Mouse (Mus musculus) regulatory T cell (primary cell): Measurements from ENCODE around the gene Entpd6.

Experiments used
- in situ Hi-C: fragments of 300-600 bp; cut with MboI, MseI; formaldehyde crosslinking; loops from one replicate; pipeline ENCODE4 v1.15.1; 2025; ENCODE audit warnings: high pct_unique_total_duplicates

Entpd6 gene

DNA sequence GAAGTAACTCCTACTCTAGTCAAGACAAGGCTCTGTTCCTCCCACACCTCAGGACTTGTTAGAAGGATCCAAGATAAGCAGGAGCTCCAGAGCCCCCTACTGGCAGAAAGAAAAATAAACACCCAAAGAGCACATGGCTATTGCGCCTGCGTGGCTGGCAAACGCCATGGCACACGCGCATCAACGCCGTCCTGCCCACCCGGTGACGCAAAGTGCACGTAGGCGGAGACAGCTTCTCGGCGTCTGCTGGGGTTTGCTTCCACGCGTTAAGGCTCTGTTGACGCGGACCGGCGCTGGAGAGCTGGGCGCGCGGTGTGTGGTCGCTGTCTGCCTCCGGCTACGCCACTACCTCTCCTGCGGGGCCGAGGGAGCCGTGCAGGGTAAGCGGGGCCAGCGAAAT, at the start of gene Entpd6:
Entpd6 (plus strand) TSS at position 189 of the 400 bp plus-strand sequence.
- in situ Hi-C loops, result loop anchor here (5.0 kb wide), 1 partner anchor 72 kb away; no protein-coding TSS in a partner anchor

DNA sequence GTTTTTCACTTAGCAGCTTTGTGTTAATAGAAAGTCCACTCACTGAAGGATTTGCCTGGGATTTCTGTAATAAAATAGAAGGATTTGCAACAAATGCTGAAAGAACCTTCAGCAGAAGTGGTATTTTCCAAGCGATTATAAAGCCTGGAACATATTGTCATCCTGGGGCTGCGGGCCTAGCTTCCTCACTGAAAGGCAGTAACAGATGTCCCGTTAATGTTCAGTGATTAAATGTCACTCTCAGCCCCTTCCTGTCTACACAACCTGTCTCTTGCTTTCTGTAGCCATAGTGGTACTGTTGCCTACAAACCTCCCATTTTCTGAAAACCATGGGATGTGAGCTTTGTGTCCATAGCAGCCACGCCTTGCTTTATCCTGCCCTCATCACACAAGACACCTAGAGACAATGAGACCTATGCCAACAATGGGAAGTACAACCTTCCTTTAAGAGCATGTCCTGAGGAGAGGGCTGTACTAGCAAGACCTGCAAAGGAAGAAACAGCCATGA, 36.6 kb upstream of the Entpd6 start:
- in situ Hi-C loops, result no loop called here

DNA sequence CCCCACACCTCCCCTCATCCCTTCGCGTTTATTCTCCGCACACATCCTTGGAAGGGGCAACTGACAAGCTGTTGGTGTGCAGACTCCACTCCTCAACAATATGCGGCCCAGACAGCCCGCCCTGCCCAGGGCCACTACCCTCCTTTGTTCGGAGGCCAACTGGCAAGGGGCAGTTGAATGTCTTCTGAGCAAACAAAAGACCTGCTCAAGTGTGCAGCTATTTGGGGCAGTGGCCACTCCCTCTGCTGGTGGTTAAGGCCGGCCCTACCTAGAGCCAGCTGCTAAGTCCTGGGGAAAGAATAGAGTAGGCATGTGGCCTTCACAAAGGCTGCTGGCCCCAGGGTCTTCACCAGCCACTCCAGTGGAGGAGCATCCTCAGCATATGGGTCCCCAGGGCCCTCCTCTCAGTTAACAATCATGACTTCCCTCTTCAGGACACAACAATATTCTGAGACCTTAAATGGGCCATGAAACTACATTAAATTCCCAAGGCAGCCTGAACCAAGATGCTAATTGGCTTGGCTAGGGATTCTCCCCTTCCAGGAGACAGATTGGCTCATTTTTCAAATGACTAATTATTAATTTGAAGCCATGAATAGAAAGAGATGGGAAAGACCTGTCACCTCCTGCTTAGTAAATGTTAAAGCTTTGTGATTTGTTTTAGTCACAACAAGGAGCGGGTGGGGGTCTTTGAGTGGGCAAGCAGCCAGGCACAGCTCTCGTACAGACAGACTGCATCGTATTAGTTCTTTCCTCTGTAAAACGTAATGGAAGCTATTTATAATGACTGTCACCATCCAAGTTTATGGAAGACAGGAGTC, 12.9 kb upstream of the Entpd6 start:
- in situ Hi-C loops, result no loop called here

GRCm38 (mm10) chr2:150737881-150738280, 11.0 kb upstream of the Entpd6 start:
- in situ Hi-C loops, result no loop called here

GRCm38 (mm10) chr2:150740145-150740841, 8.5 kb upstream of the Entpd6 start:
- in situ Hi-C loops, result no loop called here

DNA sequence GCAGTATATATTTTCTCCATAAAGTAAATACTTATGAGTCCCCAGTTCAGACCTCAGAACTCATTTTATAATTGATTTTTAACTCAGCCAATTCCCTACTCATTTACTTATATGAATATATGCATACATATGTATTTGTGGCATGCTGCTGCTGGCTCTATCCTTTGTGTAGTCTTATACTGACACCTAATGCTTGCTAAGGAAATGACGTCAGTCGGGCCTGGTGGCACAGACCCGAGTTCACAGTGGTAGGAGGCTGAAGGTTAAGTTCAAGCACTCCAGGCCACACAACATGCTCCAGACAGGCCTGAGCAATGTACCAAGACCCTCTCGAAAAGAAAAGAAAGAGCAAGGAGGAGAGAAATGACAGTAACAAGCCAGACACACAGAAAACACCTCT, 7.4 kb upstream of the Entpd6 start:
- in situ Hi-C loops, result no loop called here

DNA sequence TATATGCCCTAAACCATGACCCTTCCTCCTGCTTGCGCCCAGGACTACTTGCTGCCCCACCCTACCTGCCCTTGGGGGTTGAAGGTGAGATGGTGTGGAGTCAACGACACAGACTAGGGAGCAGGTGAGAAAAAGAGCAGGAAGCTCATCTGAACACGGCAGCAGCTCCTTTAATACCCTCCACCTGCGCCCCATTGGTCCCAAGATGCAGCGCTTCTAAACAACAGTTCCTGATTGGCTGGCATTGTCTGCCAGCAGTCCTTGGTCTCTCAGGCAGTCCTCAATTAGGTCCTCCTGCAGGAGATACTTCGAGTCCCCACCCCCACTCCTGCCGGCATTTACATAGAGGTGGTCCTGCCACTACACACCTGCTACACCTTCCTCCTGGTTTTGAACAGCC, 3.8 kb upstream of the Entpd6 start:
- in situ Hi-C loops, result loop anchor here (5.0 kb wide), 1 partner anchor 68 kb away; no protein-coding TSS in a partner anchor

DNA sequence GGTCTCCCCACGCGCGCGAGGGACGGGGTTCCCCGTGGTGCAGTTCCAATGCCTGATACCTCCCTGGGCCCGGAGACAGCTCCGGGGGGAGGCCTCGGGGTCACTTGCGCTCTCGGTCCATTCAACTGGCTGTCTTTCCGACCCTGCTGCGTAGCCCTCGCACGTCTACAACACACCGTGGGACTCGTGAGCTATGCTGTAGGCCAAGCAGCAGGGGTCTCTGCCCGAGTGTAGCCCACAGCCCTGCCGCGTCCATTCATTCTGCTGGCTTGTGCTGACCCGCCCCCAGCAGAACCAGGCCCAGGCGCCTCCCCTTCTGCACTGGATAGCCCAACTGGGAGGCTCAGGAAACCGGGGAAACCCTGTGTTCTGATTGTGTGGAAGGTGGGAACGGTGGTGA, 441 bp downstream of the Entpd6 start:
- in situ Hi-C loops, result loop anchor here (5.0 kb wide), 1 partner anchor 72 kb away; no protein-coding TSS in a partner anchor

- in situ Hi-C loops, result loop anchor here (5.0 kb wide), 1 partner anchor 148 kb away; no protein-coding TSS in a partner anchor
Measured at GRCm38 (mm10) chr2:150750129-150750979, 1.5 kb downstream of the Entpd6 start.

- in situ Hi-C loops, result no loop called here
Measured at GRCm38 (mm10) chr2:150755016-150755415, 6.2 kb downstream of the Entpd6 start.

DNA sequence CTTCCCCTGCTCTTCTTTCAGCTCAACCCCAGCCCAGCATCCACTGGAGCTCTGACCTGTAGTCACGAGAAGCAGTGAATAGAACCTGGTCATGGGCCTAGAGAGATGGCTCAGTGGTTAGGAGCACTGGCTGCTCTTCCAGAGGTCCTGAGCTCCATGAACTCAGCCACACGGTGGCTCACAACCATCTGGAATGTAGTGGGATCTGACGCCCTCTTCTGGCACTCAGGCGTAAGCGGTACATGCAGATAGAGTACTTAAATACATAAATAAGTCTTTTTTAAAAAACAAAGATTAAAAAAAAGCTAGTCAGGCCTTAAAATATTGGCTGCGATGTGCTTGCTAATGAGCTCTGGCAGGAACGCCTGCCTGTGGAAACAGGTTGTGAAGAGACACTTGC, 12.6 kb downstream of the Entpd6 start:
- in situ Hi-C loops, result no loop called here

DNA sequence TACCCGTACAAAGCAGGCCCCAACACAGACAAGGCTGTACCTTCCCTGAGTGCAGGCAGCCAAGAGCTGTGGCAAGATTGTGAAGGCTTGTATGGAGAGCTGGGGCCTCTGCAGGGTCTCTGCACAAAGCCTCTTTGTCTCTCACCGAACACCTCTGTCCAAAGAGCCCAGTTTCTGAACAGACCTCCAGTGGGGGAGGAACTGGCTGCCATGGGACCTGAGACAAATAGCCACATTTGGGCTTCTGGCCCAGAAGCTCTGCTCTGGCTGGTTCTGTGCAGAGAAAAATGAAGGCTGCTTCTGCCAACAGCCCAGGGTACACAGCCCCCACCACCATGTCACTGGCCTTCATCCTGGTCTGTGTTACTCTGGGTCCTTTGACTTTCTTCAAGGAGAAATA, 16.8 kb downstream of the Entpd6 start:
- in situ Hi-C loops, result no loop called here

GRCm38 (mm10) chr2:150766083-150766862, 17.4 kb downstream of the Entpd6 start:
- in situ Hi-C loops, result no loop called here

DNA sequence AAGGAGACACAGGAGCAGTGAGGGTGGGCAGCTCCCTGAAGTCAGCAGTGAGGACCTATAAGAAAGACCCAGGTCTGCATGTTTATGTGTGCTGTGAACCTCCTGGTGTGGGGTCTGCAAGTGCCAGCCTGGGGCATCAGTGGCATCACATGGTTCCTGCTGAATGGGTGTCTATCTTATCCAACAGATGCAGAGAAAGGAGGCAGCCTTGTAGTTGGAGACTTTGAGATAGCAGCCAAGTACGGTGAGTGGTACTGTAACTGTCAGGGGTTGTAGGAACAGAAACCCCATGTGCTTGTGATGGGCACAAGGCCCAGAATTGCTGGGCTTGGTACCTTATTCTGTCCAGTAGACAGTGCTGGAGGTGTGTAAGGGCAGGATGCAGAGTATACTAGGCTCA, 19.8 kb downstream of the Entpd6 start:
- in situ Hi-C loops, result no loop called here

DNA sequence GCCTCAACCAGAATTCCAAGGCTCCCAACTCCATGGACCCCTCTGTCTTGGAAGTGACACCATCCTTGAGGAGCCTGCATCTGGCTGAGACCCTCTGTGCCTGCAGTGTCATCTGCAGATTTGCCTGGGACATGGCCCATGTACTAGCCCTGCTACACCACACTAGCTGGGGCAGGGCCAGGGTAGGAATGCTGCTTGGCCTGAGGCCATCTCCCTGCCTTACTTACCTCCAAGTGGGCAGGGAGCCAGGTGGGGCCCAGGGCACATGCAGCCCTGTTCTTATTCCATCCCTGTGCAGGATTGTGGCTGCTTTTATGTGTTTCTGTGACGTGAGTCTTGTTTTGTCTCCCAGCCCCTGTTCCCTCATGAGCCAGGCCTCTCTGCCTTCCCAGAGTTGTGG, 21.9 kb downstream of the Entpd6 start:
- in situ Hi-C loops, result no loop called here

DNA sequence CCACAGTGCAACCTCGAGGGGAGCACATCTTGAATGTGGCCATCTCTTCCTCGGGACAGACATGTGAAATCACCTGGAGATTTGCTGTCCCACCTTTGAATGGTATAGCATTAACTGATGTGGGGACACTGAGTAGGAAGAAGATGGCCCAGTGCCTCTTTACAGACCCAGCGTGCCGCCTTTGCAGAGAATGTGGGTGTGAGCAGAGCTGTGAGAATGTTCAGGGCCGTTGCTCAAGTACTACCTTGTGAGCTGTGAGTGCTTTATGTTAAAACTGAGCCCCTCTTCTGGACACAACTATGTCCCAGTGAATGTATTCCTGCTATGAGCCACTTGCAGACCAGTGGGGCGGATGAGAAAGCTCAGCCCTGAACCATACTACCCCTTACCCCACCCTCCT, 22.3 kb downstream of the Entpd6 start:
- in situ Hi-C loops, result no loop called here

DNA sequence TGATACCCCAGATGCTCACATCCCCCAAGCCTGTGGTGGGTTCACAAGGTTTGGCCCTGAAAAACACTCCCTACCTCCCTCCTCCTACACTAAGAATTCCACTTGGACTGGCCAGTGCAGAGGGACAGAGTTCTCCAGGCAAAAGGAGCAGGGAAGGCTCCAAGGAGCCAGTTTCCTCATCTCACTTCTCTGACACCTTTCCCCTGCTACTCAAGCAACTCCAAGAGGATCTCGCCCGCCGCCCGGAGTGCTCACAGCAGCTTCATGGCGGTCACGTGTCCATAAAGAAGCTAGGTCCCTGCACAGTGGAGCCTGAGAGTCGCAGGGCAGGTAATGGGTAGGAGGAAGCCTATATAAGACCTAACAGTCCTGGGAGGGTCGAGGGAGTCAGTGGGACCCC, 23.2 kb downstream of the Entpd6 start:
- in situ Hi-C loops, result no loop called here

GRCm38 (mm10) chr2:150772466-150773119, 23.8 kb downstream of the Entpd6 start:
- in situ Hi-C loops, result no loop called here

DNA sequence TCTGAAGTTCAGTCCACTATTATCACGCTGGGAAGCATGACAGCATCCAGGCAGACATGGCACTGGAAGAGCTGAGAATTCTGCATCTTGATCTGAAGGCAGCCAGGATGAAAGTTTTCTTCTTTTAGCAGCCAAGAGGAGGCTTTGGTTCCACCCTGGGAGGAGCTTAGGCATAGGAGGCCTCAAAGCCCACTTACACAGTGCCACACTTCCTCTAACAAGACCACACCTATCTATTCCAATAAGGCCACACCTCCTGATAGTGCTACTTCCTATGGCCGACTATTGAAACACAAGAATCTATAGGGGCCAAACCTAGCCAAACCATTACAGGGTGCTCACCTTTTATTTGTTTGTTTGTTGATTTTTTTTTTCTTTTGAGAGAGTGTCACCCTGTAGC, 34.0 kb downstream of the Entpd6 start:
- in situ Hi-C loops, result no loop called here
